8 mouse cellular contexts compared by ENCODE assay signal in the genomic region with DNA sequence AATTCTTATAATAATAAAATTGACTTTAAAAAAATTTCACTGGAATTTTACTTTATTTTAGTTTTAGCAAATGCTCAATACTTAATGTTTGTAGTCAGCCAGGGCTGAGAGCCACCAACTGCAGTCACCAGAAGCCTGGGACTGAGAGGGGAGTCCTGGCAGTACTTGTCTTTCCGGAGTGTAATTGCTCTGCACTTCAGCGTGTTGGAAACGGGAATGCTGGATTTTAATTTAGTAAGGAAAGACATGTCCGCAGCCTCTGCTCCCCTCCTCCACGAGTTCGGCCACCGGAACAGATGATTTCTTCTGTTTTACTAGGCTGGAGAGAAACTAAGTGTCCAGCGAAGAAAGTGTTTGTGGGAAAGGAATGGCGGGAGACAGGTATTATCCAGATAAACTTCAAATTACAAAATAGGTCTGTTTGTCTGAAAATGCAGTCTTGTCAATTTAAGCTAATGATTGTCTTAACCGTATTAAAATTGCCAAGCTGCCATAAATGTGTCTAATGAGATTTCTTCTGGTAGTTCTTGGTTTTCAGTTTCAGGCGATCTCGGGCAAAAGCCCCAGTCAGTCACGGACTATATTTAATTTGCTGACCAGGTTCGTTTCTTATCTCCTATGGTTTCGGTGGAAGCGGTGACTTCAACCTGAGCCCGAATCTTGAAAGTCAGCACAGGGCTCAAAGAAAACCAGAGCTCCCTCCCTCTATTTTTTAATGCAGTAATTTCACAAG. TPM values are rescaled to one million over a fixed set of nuclear protein-coding genes. Genes with fewer than 3 reads are reported as not detected.
A peak's percentile ranks its signal among the peaks of the same experiment; 100 is the strongest.
DNase-seq lines count a peak whose midpoint lies in the region; ATAC-seq and TF ChIP-seq lines count a peak whose summit lies in the region.

No protein-coding gene starts in this region.

- H3K4me2 ChIP-seq in forebrain, embryonic 12.5 days: peak overlapping the region; percentile 73
- peak overlapping the region; percentile 64 for H3K4me2 ChIP-seq in neural tube, embryonic 14.5 days (ENCODE audit: low read depth, low read length)

- no peak overlapping the region for H3K27ac ChIP-seq in ES-Bruce4 (ENCODE audit: insufficient read depth, low read length)
- H3K27ac ChIP-seq in forebrain, embryonic 12.5 days: peak overlapping the region; percentile 66; the same call in 1 of the 2 replicates
- H3K27ac ChIP-seq in neural tube, embryonic 14.5 days (ENCODE audit: low read depth, low read length): no peak overlapping the region

- peak overlapping the region; percentile 84 for H3K4me3 ChIP-seq in ES-Bruce4 (ENCODE audit: low read depth, low read length)
- H3K4me3 ChIP-seq in forebrain, embryonic 12.5 days (replicated peaks): peak overlapping the region; percentile 85
- peak overlapping the region; percentile 84 for H3K4me3 ChIP-seq in neural tube, embryonic 14.5 days (ENCODE audit: low read depth, low read length)

- peak overlapping the region; percentile 89 for H3K9ac ChIP-seq in ES-Bruce4 (ENCODE audit: low read depth, poor library complexity, severe bottlenecking)
- peak overlapping the region; percentile 47; the same call in 1 of the 2 replicates for H3K9ac ChIP-seq in forebrain, embryonic 12.5 days
- H3K9ac ChIP-seq in neural tube, embryonic 14.5 days (replicated peaks; ENCODE audit: low read depth, low read length): peak overlapping the region; percentile 25; the same call in 1 of the 2 replicates

- no peaks in the 10 kb centered on the region for H3K27me3 ChIP-seq in ES-Bruce4 (ENCODE audit: control insufficient read depth, insufficient read depth, low read length, poor library complexity, severe bottlenecking)
- H3K27me3 ChIP-seq in forebrain, embryonic 12.5 days: no peaks in the 10 kb centered on the region
- H3K27me3 ChIP-seq in neural tube, embryonic 14.5 days (ENCODE audit: control insufficient read depth, insufficient read depth, low read length): no peaks in the 10 kb centered on the region

- TF ChIP-seq EP300 in ES-Bruce4 (IDR thresholded peaks at IDR 0.05; ENCODE audit: insufficient read depth, low read depth, low read length): no peak

- H3K36me3 ChIP-seq in ES-Bruce4 (ENCODE audit: control insufficient read depth, insufficient read depth, low read length, poor library complexity, severe bottlenecking): no peaks in the 10 kb centered on the region
- H3K36me3 ChIP-seq in forebrain, embryonic 12.5 days (replicated peaks): no peaks in the 10 kb centered on the region
- H3K36me3 ChIP-seq in neural tube, embryonic 14.5 days (ENCODE audit: control insufficient read depth, insufficient read depth, low read length): no peaks in the 10 kb centered on the region

- WGBS in forebrain, embryonic 12.5 days: 27% methylated on average over 17 of the region's 17 CpGs
- WGBS in neural tube, embryonic 14.5 days: 16% methylated on average over 17 of the region's 17 CpGs

- TF ChIP-seq CTCF in ES-Bruce4 (IDR thresholded peaks at IDR 0.05; ENCODE audit: low read depth, low read length): no peak

- no peak for ATAC-seq in forebrain, embryonic 12.5 days (ENCODE audit: low FRiP score)
- ATAC-seq in neural tube, embryonic 14.5 days (ENCODE audit: low read depth): no peak

- H3K9me3 ChIP-seq in ES-Bruce4 (replicated peaks; ENCODE audit: control insufficient read depth, insufficient read depth, low read length, poor library complexity, severe bottlenecking): no peaks in the 10 kb centered on the region
- H3K9me3 ChIP-seq in forebrain, embryonic 12.5 days: no peaks in the 10 kb centered on the region
- no peaks in the 10 kb centered on the region for H3K9me3 ChIP-seq in neural tube, embryonic 14.5 days (ENCODE audit: control insufficient read depth, low read length)

- no peak for TF ChIP-seq POLR2A in ES-Bruce4 (IDR thresholded peaks at IDR 0.05; ENCODE audit: insufficient read depth, low read length)

- H3K4me1 ChIP-seq in ES-Bruce4 (ENCODE audit: control insufficient read depth, insufficient read depth, low read length): no peaks in the 10 kb centered on the region
- H3K4me1 ChIP-seq in forebrain, embryonic 12.5 days: peaks cover 23% of the 10 kb centered on the region
- peaks cover 11% of the 10 kb centered on the region; the same call in 1 of the 2 replicates for H3K4me1 ChIP-seq in neural tube, embryonic 14.5 days (ENCODE audit: control insufficient read depth, insufficient read depth, low read length)

- peak; percentile 26 to 33 for DNase-seq in cerebellum, postnatal 10 days
- DNase-seq in cerebellum, adult 11 months: no peak
- DNase-seq in kidney, postnatal 10 days: peak; percentile 38
- DNase-seq in left cerebral cortex, adult 9 months (ENCODE audit: low spot score in 2 of 2): no peak
- no peak for DNase-seq in urinary bladder, postnatal 14 days (ENCODE audit: low spot score)

RNA-seq across cellular contexts. Expression of gene Nek7, which starts 2.5 kb away (rescaled TPM):
- 29.6 and 30.6 TPM in 2 replicates for polyA plus RNA-seq in ES-Bruce4 (2011; ENCODE audit: insufficient read depth, insufficient read length, low read depth, missing spikeins)
- polyA plus RNA-seq in forebrain, embryonic 12.5 days (2016; fragmentation: Nextera tagmentation; extraction: Ambion mirVana): 25.8 and 27.4 TPM in 2 replicates
- 8.0 and 15.6 TPM in 2 replicates for polyA plus RNA-seq in neural tube, embryonic 14.5 days (2014; fragmentation: Nextera tagmentation; extraction: Ambion mirVana)

Comparison
In these comparisons a context has a peak if more than half of its experiments do, and no peak if none do; other contexts are left out.
1. DNase-seq: peak in cerebellum, postnatal 10 days (2 of 2) and kidney, postnatal 10 days (single experiment); none in cerebellum, adult 11 months (single experiment), left cerebral cortex, adult 9 months (0 of 2) and urinary bladder, postnatal 14 days (single experiment).
2. H3K9ac ChIP-seq: peak in every context shown above with its lines; median percentile 89 in ES-Bruce4; 47 in forebrain, embryonic 12.5 days; 25 in neural tube, embryonic 14.5 days.
3. Peak in every context shown above with its lines, with median percentiles within 50 percentile points of each other: H3K4me3 ChIP-seq.